Mouse (Mus musculus) erythroblast, embryonic 14.5 days (primary cell): ENCODE results near the gene Pus7l.

ENCODE experiments used
- GATA1 ChIP-seq: IDR thresholded peaks from 2 replicates; pipeline ENCODE4 v1.6.1; 2012; ENCODE audit warnings: low read length, inconsistent platforms, mixed read lengths
- TAL1 ChIP-seq: IDR thresholded peaks from 3 replicates; pipeline ENCODE4 v1.6.1; 2012; ENCODE audit warnings: low read length, inconsistent platforms, mixed read lengths

GRCm38 (mm10) chr15:94524956-94525355 is 18.4 kb downstream of the Pus7l start:
- TF ChIP-seq TAL1 (no peak), GATA1 (no peak)
